Mouse (Mus musculus): ENCODE results near the gene Aldh9a1. TPM values are rescaled to one million over a fixed set of nuclear protein-coding genes. Genes with fewer than 3 reads are reported as not detected.

The Aldh9a1 gene
- total RNA-seq, 2 experiments from 2014 or later, result 21.4 to 21.5 TPM

- no peak for DNase-seq (ENCODE audit: extremely low spot score in 1 of 2, low spot score in 1 of 2)
Observed at GRCm38 (mm10) chr1:167382763-167383162, 33.0 kb downstream of the Aldh9a1 start.

GRCm38 (mm10) chr1:167383178-167383577 is 33.4 kb downstream of the Aldh9a1 start:
- no peak for DNase-seq (ENCODE audit: extremely low spot score in 1 of 2, low spot score in 1 of 2)

GRCm38 (mm10) chr1:167384156-167384555 is 34.4 kb downstream of the Aldh9a1 start:
- DNase-seq (ENCODE audit: extremely low spot score in 1 of 2, low spot score in 1 of 2), result no peak

GRCm38 (mm10) chr1:167385211-167385610 is 35.4 kb downstream of the Aldh9a1 start:
- no peak for DNase-seq (ENCODE audit: extremely low spot score in 1 of 2, low spot score in 1 of 2)

- DNase-seq (ENCODE audit: extremely low spot score in 1 of 2, low spot score in 1 of 2), result no peak
Observed at GRCm38 (mm10) chr1:167385636-167386035, 35.8 kb downstream of the Aldh9a1 start.

GRCm38 (mm10) chr1:167386466-167386865 is 36.7 kb downstream of the Aldh9a1 start:
- no peak for DNase-seq (ENCODE audit: extremely low spot score in 1 of 2, low spot score in 1 of 2)

- DNase-seq (ENCODE audit: extremely low spot score in 1 of 2, low spot score in 1 of 2), result no peak
Observed at GRCm38 (mm10) chr1:167387310-167387709, 37.5 kb downstream of the Aldh9a1 start.

GRCm38 (mm10) chr1:167387796-167388195 is 38.0 kb downstream of the Aldh9a1 start:
- no peak for DNase-seq (ENCODE audit: extremely low spot score in 1 of 2, low spot score in 1 of 2)

GRCm38 (mm10) chr1:167388571-167388970 is 38.8 kb downstream of the Aldh9a1 start:
- DNase-seq (ENCODE audit: extremely low spot score in 1 of 2, low spot score in 1 of 2), result no peak

- no peak for DNase-seq (ENCODE audit: extremely low spot score in 1 of 2, low spot score in 1 of 2)
Observed at GRCm38 (mm10) chr1:167389584-167389983, 39.8 kb downstream of the Aldh9a1 start.

GRCm38 (mm10) chr1:167390381-167390780 is 40.6 kb downstream of the Aldh9a1 start:
- DNase-seq (ENCODE audit: extremely low spot score in 1 of 2, low spot score in 1 of 2), result no peak

- DNase-seq (ENCODE audit: extremely low spot score in 1 of 2, low spot score in 1 of 2), result no peak
Observed at GRCm38 (mm10) chr1:167391241-167391640, 41.5 kb downstream of the Aldh9a1 start.

- no peak for DNase-seq (ENCODE audit: extremely low spot score in 1 of 2, low spot score in 1 of 2)
Observed at GRCm38 (mm10) chr1:167392031-167392640, 42.3 kb downstream of the Aldh9a1 start.

GRCm38 (mm10) chr1:167392687-167393086 is 42.9 kb downstream of the Aldh9a1 start:
- no peak for DNase-seq (ENCODE audit: extremely low spot score in 1 of 2, low spot score in 1 of 2)

GRCm38 (mm10) chr1:167393281-167393680 is 43.5 kb downstream of the Aldh9a1 start:
- DNase-seq (ENCODE audit: extremely low spot score in 1 of 2, low spot score in 1 of 2), result no peak

GRCm38 (mm10) chr1:167393683-167394492 is 44.1 kb downstream of the Aldh9a1 start, which contains the start of gene Mgst3:
Mgst3 (minus strand) TSS chr1:167393841.
- peak; percentile 95 for DNase-seq (ENCODE audit: extremely low spot score in 1 of 2, low spot score in 1 of 2)

- no peak for DNase-seq (ENCODE audit: extremely low spot score in 1 of 2, low spot score in 1 of 2)
Observed at GRCm38 (mm10) chr1:167405237-167405636, 55.4 kb downstream of the Aldh9a1 start.

GRCm38 (mm10) chr1:167409601-167410000 is 59.8 kb downstream of the Aldh9a1 start:
- DNase-seq (ENCODE audit: extremely low spot score in 1 of 2, low spot score in 1 of 2), result no peak

- DNase-seq (ENCODE audit: extremely low spot score in 1 of 2, low spot score in 1 of 2), result no peak
Observed at GRCm38 (mm10) chr1:167411991-167412715, 62.4 kb downstream of the Aldh9a1 start.

- peak; percentile 62 to 89 for DNase-seq (ENCODE audit: extremely low spot score in 1 of 2, low spot score in 1 of 2)
Observed at GRCm38 (mm10) chr1:167414846-167415245, 65.1 kb downstream of the Aldh9a1 start.

Measured in layer of hippocampus, postnatal 25 days (tissue).